Mouse (Mus musculus) bone marrow macrophage, adult 2 months (primary cell): ENCODE data around the gene Paqr5. TPM values are rescaled to one million over a fixed set of nuclear protein-coding genes. Genes with fewer than 3 reads are reported as not detected.
A peak's percentile ranks its signal among the peaks of the same experiment; 100 is the strongest.

Experiments used
- H3K27ac ChIP-seq: 2 replicates; pipeline ENCODE4 v1.5.1; 2012; ENCODE audit warnings: low read depth, low read length; ENCODE audit not compliant: insufficient read depth
- H3K4me1 ChIP-seq: 2 replicates; pipeline ENCODE4 v1.6.1; 2012; ENCODE audit warnings: low read length; ENCODE audit not compliant: control insufficient read depth, insufficient read depth
- H3K4me3 ChIP-seq: 2 replicates; pipeline ENCODE4 v1.5.1; 2012; ENCODE audit warnings: mild to moderate bottlenecking, low read length, moderate library complexity; ENCODE audit not compliant: insufficient read depth
- CTCF ChIP-seq: IDR thresholded peaks from 2 replicates; pipeline ENCODE4 v1.5.1; 2012; ENCODE audit warnings: low read depth, mild to moderate bottlenecking, low read length, moderate library complexity
- POLR2A ChIP-seq: IDR thresholded peaks from 2 replicates; pipeline ENCODE4 v1.6.1; 2012; ENCODE audit warnings: mild to moderate bottlenecking, low read depth, low read length, borderline replicate concordance
- polyA plus RNA-seq: library from polyadenylated mRNA; stranded (reverse); fragments of >200 nt; gene quantifications from 2 replicates; pipeline ENCODE4 v1.2.4, GENCODE M21; 2012; ENCODE audit not compliant: missing spikeins, insufficient read depth, insufficient read length

Gene Paqr5
- polyA plus RNA-seq, 1 experiment = 0.36 TPM

GRCm38 (mm10) chr9:62015504-62015903 lies 11.2 kb downstream of the Paqr5 start:
- TF ChIP-seq POLR2A (no peak), CTCF (peak; percentile 34; the same call in 1 of the 2 replicates)

GRCm38 (mm10) chr9:62013316-62014097 lies 13.1 kb downstream of the Paqr5 start:
- no peaks in the 10 kb centered on the region for H3K4me1 ChIP-seq
- TF ChIP-seq POLR2A = no peak
- TF ChIP-seq CTCF = no peak
- no peak overlapping the region for H3K27ac ChIP-seq
- no peak overlapping the region for H3K4me3 ChIP-seq

More at GRCm38 (mm10) chr9:62015504-62015903, 11.2 kb downstream of the Paqr5 start:
- Histone ChIP-seq H3K4me3 (no peak overlapping the region), H3K4me1 (no peaks in the 10 kb centered on the region), H3K27ac (no peak overlapping the region)

GRCm38 (mm10) chr9:62008360-62008759 lies 18.3 kb downstream of the Paqr5 start:
- Histone ChIP-seq H3K4me3 (no peak overlapping the region), H3K27ac (no peak overlapping the region), H3K4me1 (no peaks in the 10 kb centered on the region)
- TF ChIP-seq POLR2A (no peak), CTCF (no peak)

GRCm38 (mm10) chr9:62007028-62007427 lies 19.6 kb downstream of the Paqr5 start:
- H3K4me1 ChIP-seq = no peaks in the 10 kb centered on the region
- H3K4me3 ChIP-seq = no peak overlapping the region
- no peak overlapping the region for H3K27ac ChIP-seq
- TF ChIP-seq CTCF (no peak), POLR2A (no peak)

- Histone ChIP-seq H3K4me1 (no peaks in the 10 kb centered on the region), H3K4me3 (no peak overlapping the region), H3K27ac (no peak overlapping the region)
- TF ChIP-seq CTCF (no peak), POLR2A (no peak)
These were observed 23.0 kb downstream of the Paqr5 start for GRCm38 (mm10) chr9:62003611-62004010.

- TF ChIP-seq POLR2A (no peak), CTCF (no peak)
- H3K4me1 ChIP-seq = no peaks in the 10 kb centered on the region
- no peak overlapping the region for H3K27ac ChIP-seq
- no peak overlapping the region for H3K4me3 ChIP-seq
These were observed 26.8 kb downstream of the Paqr5 start for GRCm38 (mm10) chr9:61999653-62000420.

GRCm38 (mm10) chr9:61997860-61998259 lies 28.8 kb downstream of the Paqr5 start:
- Histone ChIP-seq H3K27ac (no peak overlapping the region), H3K4me1 (no peaks in the 10 kb centered on the region), H3K4me3 (no peak overlapping the region)
- TF ChIP-seq CTCF (no peak), POLR2A (no peak)

- TF ChIP-seq CTCF (no peak), POLR2A (no peak)
These were observed 35.5 kb downstream of the Paqr5 start for GRCm38 (mm10) chr9:61991158-61991557.

GRCm38 (mm10) chr9:61990738-61991137 lies 35.9 kb downstream of the Paqr5 start:
- Histone ChIP-seq H3K27ac (no peak overlapping the region), H3K4me3 (no peak overlapping the region), H3K4me1 (no peaks in the 10 kb centered on the region)
- TF ChIP-seq POLR2A (no peak), CTCF (no peak)

More at GRCm38 (mm10) chr9:61991158-61991557, 35.5 kb downstream of the Paqr5 start:
- Histone ChIP-seq H3K4me1 (no peaks in the 10 kb centered on the region), H3K27ac (no peak overlapping the region), H3K4me3 (no peak overlapping the region)

- Histone ChIP-seq H3K4me3 (no peak overlapping the region), H3K4me1 (peaks cover 37% of the 10 kb centered on the region), H3K27ac (no peak overlapping the region)
- TF ChIP-seq CTCF (no peak), POLR2A (no peak)
These were observed 40.6 kb downstream of the Paqr5 start for GRCm38 (mm10) chr9:61986055-61986454.

- Histone ChIP-seq H3K4me3 (no peak overlapping the region), H3K27ac (no peak overlapping the region), H3K4me1 (peaks cover 44% of the 10 kb centered on the region)
- TF ChIP-seq CTCF = peak; percentile 92
- TF ChIP-seq POLR2A = no peak
These were observed 41.3 kb downstream of the Paqr5 start for GRCm38 (mm10) chr9:61985183-61985863.
